Mouse (Mus musculus): ENCODE data around the gene Mbtd1. TPM values are rescaled to one million over a fixed set of nuclear protein-coding genes. Genes with fewer than 3 reads are reported as not detected.
"Not testable (repeated sequence)": the region's sequence is repeated elsewhere in the genome, so short reads cannot be mapped to it uniquely, and the experiment has no call there.

The Mbtd1 gene
- total RNA-seq (2021), result 10 to 100 TPM; 29.2 to 34.1 TPM

DNA sequence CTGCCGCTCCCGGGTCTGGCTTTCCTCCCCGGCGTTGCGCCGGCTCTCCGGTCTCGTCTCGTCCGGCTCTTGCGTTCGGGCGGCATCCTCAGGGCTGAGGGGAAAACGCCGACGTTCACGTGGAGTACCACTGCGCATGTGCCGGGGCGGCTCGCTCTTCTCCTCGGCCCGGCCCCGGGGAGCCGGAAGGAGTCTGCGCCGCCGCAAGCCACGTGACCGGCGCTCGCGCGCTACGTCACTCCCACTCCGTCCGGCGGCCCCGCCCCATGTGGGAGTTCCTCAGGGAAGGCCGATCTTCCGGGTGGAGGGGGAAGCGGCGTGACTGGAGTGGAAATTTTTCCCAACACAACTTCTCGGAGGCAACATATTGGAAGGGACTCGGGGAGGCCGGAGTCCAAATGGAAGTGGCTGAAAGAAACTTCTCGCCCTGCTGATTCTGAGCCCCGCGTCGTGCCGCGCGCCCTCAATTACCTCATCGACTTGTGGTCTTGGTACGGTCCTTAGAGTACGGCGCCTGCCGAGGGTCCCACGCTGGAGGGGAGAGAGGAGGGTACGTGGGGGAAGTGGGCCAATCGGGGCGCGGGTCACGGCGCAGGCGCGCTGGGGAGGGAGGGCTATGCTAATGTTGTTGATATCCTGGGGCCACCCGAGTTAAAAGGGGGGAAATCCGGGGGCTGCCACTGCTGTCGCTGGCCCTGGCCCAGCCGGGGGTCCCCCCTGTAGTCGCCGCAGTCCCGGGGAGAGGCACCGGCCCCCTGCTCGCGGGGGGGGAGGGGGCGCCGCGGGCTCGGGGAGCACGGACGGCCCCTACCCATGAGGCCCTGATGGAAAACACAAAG lies at the start of gene Mbtd1, which contains the start of gene Utp18:
TSS of gene Mbtd1 (plus strand) at position 281 of the 839 bp plus-strand sequence.
TSS of gene Utp18 (minus strand) at position 195 of the 839 bp plus-strand sequence.
- intact Hi-C loops (cut with DNase I), result no loop called here
- peak; percentile 98 to 100 for DNase-seq (ENCODE audit: extremely low spot score in 1 of 2, low spot score in 2 of 2)

DNA sequence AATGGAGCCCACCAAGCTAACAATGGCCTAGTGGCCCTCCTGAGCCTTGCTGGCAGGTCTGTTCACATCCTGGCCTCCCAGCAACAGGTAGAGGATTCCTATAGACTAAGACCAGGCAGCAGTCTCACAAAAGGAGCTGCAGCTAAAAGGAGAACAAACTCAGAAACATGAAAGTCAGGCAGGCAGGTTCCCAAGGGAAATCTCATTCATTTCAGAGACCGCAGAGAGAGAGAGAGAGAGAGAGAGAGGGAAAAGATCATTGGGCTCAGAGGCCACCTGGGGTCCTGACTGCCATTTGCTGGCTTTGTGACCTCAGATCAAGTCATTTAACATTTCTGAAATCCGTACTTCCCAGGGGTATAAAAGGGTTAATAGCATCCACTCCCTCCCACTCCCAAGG lies 38.3 kb upstream of the Mbtd1 start:
- DNase-seq (ENCODE audit: extremely low spot score in 1 of 2, low spot score in 2 of 2), result no peak
- intact Hi-C loops (cut with DNase I), result no loop called here

DNA sequence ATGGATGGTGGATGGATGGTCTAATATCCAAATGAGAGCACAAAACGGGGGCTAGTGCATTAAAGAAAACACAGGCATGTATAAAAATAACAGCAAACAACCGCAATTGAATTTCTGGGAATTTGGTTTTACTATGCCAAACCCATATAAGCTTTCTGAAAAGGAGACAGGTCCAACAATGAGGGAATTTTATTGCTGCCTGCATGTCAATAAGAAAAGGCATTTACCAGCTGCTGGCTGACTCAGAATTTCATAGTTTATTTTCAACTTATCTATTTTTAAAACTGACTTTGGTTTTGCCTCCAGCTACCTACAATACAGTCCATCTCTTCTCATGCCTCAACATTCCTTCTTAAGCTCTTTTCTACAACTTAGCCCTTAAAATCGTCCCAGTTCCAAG lies 33.1 kb upstream of the Mbtd1 start:
- DNase-seq (ENCODE audit: extremely low spot score in 1 of 2, low spot score in 2 of 2), result no peak
- intact Hi-C loops (cut with DNase I), result no loop called here

DNA sequence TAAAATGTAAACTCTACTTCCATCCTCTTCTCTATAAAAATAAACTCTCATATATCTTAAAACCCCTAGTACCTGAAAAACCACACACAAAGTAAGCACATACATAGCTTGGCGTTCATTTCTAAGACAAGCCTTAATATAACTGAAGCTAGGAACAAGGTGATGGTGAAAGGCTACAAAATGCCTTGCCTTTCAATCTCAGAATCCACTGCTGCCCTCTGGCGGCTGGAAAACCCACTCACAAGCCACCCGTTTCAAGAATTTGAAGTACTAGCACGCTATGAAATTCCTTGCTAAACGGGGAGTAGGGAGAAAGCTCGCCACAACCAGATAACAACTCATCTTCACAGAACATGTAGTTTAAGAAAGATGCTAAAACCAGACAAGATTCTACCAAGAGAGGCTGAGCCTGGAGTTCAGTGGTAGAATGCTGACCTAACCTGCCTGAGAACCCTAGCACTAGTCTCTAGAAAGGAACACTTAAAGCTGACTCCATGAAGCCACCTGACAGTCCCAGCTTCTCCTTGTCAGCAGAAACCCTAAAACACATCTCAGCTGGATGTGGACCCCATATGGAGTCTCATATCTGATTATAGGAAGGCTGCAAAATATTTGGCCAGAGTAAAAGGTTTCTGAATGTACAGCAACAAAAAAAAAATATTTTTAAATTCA lies 29.2 kb upstream of the Mbtd1 start:
- peak; percentile 82 to 86 for DNase-seq (ENCODE audit: extremely low spot score in 1 of 2, low spot score in 2 of 2)
- intact Hi-C loops (cut with DNase I), result no loop called here

DNA sequence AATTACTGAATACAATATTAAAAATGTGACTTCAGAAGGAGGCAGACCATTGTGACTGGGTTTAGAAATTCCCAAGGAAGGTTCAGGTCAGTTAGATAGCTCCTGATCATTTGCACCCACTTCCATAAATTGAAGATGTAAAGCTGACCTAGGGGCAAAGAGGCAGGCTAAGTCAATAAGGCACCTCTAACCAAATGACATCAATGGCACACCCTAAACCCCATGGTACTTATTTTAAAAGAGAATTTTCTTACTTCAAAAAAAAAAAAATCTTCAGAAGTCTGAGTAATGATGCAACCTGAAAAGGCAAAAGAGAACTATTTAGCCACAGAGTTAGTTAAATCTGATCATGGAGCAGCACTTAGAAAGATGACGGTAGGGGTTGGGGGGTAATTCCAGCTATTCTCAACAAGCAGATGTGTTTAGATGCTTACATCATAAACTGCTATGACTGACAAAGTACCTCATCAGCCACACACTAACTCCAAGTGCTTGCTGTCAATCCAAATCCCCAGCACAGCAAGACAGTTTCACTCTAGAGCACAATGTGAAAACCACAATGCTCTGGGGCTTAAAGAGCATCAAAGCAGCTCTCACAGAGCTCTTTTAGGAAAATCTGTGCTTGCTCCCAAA lies 25.0 kb upstream of the Mbtd1 start:
- intact Hi-C loops (cut with DNase I), result no loop called here
- no peak for DNase-seq (ENCODE audit: extremely low spot score in 1 of 2, low spot score in 2 of 2)

DNA sequence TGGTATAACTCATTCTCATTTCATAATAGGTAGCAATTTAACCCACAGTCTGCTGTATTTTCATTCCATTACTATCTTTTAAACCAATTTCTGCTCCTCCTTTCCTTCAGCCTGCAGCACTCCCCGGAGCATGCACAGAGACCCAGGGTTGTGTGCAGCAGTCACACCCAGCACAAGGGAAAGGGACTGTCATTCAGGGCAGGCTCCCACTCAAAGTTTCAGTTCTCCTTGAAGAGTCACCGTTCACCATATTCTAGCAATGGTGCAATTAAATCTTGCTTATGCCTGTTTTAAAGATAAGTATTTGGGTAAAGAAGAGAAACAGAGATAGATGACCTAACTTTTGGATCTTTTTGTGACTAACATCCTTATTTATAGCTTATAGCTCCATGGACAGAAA lies 24.5 kb upstream of the Mbtd1 start:
- intact Hi-C loops (cut with DNase I), result no loop called here
- no peak for DNase-seq (ENCODE audit: extremely low spot score in 1 of 2, low spot score in 2 of 2)

DNA sequence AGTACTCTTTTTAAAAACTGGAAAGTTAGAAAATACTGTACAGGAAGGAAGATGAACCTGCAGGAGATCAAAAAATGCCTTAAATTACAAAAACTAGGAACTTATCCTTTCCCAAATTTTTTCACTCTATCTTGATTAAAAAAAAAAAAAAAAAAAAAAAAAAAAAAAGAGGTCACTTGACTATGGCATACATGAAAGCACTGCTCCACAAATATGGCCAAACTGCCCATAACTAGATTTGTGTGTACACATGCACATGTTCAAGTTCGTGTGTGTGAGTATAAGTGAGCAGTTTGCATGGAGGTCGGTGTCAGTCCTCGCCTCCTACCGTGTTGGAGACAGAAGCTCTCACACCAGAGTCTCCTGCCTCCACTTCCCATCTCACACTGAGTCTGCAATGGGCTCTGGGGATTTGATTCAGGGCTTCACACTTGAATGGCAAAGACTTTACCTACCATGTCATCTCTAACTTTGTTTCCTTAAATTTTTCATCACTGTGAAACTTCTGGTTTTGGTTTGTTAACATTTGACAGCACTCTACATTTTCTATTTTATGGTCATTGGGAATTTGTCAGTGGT lies 23.5 kb upstream of the Mbtd1 start:
- no peak for DNase-seq (ENCODE audit: extremely low spot score in 1 of 2, low spot score in 2 of 2)
- intact Hi-C loops (cut with DNase I), result no loop called here

DNA sequence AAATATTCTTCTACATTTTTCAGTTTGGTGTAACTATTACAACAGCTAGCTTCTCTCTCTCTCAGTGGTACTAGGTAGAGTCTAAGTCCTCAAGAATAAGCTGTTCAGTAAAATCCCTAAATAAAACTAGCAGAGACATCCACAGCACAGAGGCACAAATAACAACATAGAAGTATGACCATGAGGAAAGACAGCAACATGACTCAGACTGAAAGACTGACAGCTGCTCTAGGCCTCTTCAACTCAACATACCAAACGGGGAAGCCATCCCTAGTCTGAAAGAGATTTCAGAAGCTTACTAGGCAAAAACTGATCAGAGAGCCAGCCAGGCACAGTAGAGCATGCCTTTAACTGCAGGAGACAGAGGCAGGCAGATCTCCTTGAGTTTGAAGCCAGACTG lies 23.0 kb upstream of the Mbtd1 start:
- DNase-seq (ENCODE audit: extremely low spot score in 1 of 2, low spot score in 2 of 2), result no peak
- intact Hi-C loops (cut with DNase I), result no loop called here

DNA sequence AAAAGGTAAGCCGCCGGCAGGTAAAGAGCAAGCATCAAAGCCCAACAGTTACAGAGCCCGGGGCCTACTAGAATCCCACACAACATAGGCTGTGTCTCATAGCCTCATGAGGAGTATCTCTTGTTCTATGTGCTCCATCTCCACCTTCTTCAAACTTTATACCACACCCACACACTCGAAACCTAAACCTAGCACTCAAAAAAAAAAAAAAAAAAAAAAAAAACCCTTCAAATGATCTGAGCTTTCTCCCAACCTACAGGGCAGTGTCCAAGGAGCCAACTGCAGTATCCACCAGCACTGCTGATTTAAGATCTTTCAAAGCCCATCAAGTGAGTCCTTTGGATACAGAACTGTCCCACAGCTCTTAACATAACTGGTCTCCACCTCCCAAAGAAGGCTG lies 1.6 kb upstream of the Mbtd1 start:
- intact Hi-C loops (cut with DNase I), result no loop called here
- DNase-seq (ENCODE audit: extremely low spot score in 1 of 2, low spot score in 2 of 2), result no peak

DNA sequence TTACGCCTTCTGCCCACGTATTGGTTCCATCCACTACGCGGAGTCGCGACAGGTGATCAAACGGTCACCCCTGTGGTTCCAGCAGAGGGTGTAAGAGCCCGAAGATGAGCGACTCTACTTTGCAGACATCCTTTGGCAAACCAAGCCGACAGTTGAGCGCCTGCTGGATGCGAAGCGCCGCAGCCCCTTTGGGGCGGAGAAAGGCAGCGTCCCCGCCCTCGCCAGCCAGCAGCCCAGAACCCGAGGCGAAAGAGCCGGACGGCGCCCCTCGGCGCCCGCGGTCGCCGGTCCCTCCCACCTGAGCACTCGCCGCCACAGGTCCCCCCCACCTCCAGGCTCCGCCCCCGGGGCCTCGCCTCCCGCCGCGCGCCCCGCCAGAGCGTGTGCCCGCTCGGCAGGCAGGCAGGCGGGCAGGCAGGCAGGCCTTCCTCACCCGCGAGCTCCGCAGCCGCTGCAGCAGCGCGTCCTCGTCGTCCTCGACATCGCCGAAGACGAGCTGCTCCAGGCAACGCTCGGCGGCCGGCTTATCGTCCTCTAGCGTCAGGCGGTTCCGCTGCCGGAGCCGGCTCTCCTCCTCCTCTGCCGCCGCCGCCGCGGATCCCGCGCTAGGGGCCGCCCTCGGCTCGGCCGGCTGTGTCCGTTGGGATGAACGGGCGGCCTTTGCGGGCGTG lies 616 bp upstream of the Mbtd1 start:
- intact Hi-C loops (cut with DNase I), result no loop called here
- peak; percentile 20 to 77 for DNase-seq (ENCODE audit: extremely low spot score in 1 of 2, low spot score in 2 of 2)

DNA sequence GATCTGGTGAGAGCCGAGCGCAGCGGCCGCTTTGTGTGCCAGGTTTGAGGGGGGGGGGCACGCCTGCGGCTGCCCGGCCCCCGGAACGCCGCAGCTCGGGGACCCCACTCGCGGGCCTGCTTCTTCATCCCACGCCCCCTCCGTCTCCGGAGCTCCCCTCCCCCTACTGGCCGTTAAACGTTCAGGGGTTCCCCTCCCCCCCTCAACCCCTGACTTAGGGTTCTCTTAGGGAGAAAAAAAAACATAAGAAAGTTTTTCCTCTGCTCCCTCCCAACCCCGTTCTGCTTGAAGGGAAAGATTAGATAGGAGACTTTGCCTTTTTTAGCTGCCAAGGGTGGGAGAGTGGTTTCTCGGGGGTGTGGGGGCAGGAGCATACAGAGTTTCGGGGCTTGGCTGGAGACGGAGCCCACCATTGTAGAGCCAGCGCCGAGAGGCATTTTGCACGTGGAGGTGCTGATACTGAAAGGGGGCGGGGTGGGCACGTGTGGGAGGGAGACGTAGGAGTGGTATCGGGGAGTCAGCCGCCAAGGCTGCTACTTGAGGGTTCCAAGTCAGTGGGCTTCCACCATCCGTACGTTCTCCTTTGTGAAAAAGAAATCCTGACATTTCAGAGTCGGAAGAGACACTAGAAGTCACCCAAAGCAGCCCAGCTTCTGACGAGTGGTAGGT lies 893 bp downstream of the Mbtd1 start:
- intact Hi-C loops (cut with DNase I), result no loop called here
- DNase-seq (ENCODE audit: extremely low spot score in 1 of 2, low spot score in 2 of 2), result peak in 1 of 2 experiments; percentile 54

DNA sequence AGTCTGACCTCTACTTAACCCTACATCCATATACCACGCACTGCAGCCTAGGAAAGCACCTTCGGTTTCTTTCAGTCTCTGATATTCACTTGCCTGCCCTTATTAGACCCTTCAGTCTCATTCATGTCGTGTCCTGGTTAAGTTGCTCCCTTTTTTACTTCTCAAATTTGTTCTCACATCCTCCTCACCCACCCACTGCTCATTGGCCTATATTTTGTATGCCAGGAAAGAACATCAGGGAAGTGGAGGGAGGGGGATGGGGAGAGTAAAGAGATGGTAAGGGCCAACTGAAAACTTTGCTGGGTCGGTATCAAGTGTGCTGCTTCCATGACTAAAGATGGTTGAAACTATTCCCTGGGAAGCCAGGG lies 1.4 kb downstream of the Mbtd1 start:
- intact Hi-C loops (cut with DNase I), result no loop called here
- peak in 1 of 2 experiments; percentile 4 for DNase-seq (ENCODE audit: extremely low spot score in 1 of 2, low spot score in 2 of 2)

DNA sequence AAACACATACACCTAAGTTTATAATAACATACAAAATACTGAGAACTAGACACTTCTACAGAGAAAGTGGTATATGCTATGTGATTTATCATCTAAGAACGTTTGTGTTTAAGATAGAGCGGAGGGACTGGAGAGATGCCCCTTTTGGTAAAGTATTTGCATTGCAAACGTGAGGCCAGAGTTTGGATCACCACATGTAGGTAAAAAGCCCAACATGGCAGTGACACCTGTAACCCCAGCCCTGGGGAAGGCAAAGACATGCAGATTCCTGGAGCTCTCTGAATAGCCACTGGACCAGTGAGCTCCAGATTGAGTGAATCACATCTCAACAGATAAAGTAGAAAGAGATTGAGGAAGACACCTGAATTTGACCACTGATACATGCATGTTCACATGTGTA lies 12.1 kb downstream of the Mbtd1 start:
- intact Hi-C loops (cut with DNase I), result no loop called here

DNA sequence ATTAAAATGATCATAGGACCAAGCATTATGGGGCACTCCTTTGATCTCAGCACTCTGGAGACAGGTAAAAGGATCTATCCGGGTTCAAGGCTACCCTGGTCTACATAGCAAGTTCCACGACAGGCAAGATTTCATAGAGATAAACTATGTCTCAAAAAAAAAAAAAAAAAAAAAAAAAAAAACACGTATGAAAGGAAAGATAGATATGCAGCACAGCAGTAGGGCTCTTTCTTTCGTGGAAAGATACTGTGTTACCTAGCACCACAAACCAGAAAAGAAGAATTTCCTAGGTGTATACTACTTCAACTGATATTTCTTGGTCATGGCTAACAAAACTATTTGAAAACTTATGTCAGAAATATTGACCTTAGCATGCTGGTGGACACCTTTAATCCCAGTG lies 21.2 kb downstream of the Mbtd1 start:
- no peak for DNase-seq (ENCODE audit: extremely low spot score in 1 of 2, low spot score in 2 of 2)
- intact Hi-C loops (cut with DNase I), result no loop called here

More for the DNA sequence above, 12.1 kb downstream of the Mbtd1 start:
- no peak for DNase-seq (ENCODE audit: extremely low spot score in 1 of 2, low spot score in 2 of 2)

DNA sequence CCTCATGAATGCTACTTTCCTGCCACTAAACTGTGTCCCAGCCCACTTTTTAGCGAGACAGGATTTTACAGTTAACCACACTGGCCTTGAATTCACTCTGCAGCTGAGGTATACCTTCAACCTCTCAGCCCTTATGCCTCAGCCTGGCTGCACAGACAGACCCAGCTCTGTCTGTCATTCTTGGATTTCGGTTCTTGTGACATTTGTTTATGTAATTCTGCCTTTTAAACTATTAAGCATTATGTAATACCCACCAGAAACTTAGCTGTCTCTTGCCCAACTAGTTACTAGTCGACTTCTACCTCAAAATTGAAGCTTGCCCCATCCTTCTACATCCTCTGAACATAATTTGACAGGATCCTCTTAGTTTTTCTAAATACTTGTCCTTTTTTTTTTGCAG lies 22.2 kb downstream of the Mbtd1 start:
- intact Hi-C loops (cut with DNase I), result no loop called here
- DNase-seq (ENCODE audit: extremely low spot score in 1 of 2, low spot score in 2 of 2), result no peak

DNA sequence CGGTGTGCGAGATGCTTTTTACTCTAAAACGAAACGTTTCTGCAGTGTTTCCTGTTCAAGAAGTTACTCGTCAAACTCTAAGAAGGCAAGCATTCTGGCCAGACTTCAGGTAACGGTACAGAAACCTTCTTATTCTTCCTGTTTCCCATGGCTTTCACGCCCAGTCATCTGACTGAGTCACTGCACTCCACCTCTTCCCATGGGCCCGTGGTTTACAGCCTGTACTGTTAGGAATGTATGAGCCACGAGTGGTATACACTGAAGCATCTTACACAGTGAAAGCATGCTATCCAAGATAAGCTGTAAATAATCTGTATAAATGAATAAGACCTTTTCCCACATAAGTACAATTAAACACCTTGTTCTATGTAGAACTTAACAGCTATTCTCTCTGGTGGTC lies 23.2 kb downstream of the Mbtd1 start:
- no peak for DNase-seq (ENCODE audit: extremely low spot score in 1 of 2, low spot score in 2 of 2)
- intact Hi-C loops (cut with DNase I), result no loop called here

DNA sequence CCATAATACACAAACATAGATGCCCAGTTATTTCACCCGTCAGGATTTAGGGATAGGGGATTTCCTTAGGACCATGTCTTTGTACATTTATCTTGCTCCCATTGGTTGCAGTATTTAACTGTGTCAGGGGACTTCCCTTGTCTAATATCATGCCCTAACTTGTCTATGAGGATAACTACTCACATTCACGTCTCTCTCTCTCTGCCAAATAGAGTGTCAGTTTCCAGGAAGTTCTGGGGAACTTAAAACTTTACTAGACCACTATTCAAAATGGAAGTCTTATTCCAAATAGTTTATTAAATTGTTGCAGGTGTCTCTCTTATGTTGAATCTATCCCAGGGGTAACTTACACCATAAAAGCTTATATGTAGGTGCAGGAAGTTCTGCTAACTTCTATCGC lies 26.0 kb downstream of the Mbtd1 start:
- intact Hi-C loops (cut with DNase I), result loop anchor here (5.0 kb wide), 1 partner anchor 34 kb away; no protein-coding TSS in a partner anchor
- DNase-seq (ENCODE audit: extremely low spot score in 1 of 2, low spot score in 2 of 2), result no peak

DNA sequence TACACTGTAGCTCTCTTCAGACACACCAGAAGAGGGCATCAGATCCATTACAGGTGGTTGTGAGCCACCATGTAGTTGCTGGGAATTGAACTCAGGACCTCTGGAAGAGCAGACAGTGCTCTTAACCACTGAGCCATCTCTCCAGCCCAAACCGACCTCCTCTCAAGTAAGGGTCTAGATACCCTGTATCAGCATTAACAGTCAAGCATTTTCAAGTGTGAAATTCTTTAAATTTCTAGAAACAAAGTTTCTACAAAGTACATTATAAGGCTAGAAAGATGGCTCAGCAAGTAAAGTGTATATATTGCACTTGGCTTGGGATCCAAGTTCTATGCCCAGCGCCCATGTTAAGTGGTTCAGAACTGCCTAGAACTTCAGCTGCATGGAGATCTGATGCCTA lies 29.4 kb downstream of the Mbtd1 start:
- intact Hi-C loops (cut with DNase I); DNase-seq (ENCODE audit: extremely low spot score in 1 of 2, low spot score in 2 of 2): not testable (repeated sequence)

Data from left cerebral cortex, postnatal 10 days (tissue).